Mouse (Mus musculus) bone marrow macrophage, adult 2 months (primary cell): Measurements from ENCODE around the gene Gspt1. TPM values are rescaled to one million over a fixed set of nuclear protein-coding genes. Genes with fewer than 3 reads are reported as not detected.

Source experiments
- H3K27ac ChIP-seq: 2 replicates; pipeline ENCODE4 v1.5.1; 2012; ENCODE audit warnings: low read depth, low read length; ENCODE audit not compliant: insufficient read depth
- H3K4me1 ChIP-seq: 2 replicates; pipeline ENCODE4 v1.6.1; 2012; ENCODE audit warnings: low read length; ENCODE audit not compliant: control insufficient read depth, insufficient read depth
- H3K4me3 ChIP-seq: 2 replicates; pipeline ENCODE4 v1.5.1; 2012; ENCODE audit warnings: mild to moderate bottlenecking, low read length, moderate library complexity; ENCODE audit not compliant: insufficient read depth
- CTCF ChIP-seq: IDR thresholded peaks from 2 replicates; pipeline ENCODE4 v1.5.1; 2012; ENCODE audit warnings: low read depth, mild to moderate bottlenecking, low read length, moderate library complexity
- POLR2A ChIP-seq: IDR thresholded peaks from 2 replicates; pipeline ENCODE4 v1.6.1; 2012; ENCODE audit warnings: mild to moderate bottlenecking, low read depth, low read length, borderline replicate concordance
- polyA plus RNA-seq: library from polyadenylated mRNA; stranded (reverse); fragments of >200 nt; gene quantifications from 2 replicates; pipeline ENCODE4 v1.2.4, GENCODE M21; 2012; ENCODE audit not compliant: missing spikeins, insufficient read depth, insufficient read length

Gene Gspt1
- polyA plus RNA-seq, 1 experiment, result 91.6 TPM

DNA sequence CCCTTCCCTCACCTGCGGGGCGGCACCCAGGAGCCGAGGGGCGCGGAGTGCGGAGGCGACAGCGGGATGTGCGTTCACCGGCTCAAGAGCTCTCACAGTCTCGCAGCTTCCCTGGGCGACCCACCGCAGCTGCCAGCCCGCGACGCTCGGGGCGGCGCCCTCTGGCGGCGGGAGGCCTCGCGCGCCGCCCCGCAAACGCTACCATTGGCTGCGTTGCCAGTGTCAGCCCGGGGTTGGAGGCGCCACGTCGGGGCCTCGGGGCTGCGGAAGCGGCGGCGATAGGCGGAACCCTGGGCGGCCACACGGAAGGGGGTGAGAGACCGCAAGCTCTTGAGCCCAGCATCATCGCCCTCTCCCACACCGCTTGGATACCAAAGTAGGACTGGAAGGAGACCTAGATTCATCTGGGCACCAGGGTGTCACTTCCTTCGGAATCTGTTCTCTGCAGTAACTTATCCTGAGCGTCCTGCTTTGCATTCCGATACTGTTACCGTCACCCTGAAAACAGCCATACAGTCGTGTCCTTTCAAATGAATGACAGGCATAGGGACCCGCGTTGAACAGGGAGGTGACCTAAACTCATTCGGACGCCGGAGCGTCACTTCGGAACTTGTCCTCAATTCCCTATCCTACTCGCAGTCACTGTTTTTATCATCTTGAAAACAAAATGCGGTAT is 77.8 kb downstream of the Gspt1 start, which contains the start of gene Zc3h7a:
Gene Zc3h7a, minus strand, starts transcription at position 186 of the 676 bp plus-strand sequence.
- Histone ChIP-seq H3K4me1 (peaks cover 35% of the 10 kb centered on the region), H3K27ac (peak within 1 kb of the TSS; percentile 80)
- TF ChIP-seq POLR2A, result no peak
- 0 out of 2 replicates have a peak, but pooled peaks have one; percentile 22 for TF ChIP-seq CTCF

DNA sequence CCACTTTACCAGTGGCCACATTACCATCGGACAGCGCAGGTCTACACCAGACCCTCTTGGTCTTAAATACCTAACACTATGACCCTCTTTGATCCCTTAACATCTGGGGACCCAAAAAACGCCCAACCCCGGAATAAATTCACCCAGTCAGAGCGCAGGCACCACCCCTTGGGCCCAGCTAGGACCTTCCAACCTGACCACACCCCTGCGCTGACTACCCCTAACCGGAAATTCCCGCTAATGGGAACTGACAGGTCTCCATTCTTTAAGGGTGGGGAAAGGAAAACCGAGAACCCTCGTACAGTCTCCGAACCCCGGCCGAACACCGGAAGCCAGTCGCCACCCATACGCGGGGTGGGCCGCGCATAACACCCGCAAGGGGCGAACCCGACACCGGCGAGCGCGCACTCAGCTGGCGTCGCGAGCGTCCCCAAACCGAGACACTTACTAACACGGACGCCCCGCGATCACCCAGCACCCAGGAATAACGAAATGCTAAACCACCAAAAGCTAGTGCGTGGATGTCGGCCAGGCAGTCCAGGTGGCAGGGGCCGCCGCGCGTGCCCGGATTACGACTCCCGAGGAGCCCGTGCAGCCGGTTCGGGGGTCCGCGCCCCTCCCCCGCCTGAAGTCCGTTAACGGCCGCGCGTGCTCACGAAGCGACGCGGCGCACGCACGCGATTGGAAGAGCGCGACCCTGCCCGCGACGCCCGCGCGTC is 78.5 kb downstream of the Gspt1 start:
- TF ChIP-seq POLR2A (no peak), CTCF (no peak)
- H3K4me1 ChIP-seq, result peaks cover 41% of the 10 kb centered on the region
- H3K4me3 ChIP-seq, result peak overlapping the region; percentile 86
- peak overlapping the region; percentile 80 for H3K27ac ChIP-seq

More for the DNA sequence above, 77.8 kb downstream of the Gspt1 start, which contains the start of gene Zc3h7a:
- peak within 1 kb of the TSS; percentile 86 for H3K4me3 ChIP-seq

DNA sequence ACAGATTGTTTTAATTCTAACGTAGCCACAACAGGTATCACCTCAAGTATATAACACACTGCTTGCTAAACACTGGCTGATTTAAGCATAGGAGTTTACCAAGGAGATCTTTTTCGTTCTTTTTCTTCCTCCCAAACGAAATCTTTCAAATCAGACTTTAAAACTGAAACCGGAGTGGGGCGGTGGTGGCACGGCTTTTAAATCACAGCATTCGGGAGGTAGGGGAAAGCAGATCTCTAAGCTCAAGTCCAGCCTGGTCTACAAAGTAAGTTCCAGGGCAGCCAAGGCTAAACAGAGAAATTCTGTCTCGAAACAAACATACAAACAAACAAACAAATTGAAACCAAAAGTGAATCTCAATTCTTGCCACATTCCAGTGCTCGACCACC is 79.0 kb downstream of the Gspt1 start:
- Histone ChIP-seq H3K27ac (peak overlapping the region; percentile 80), H3K4me3 (peak overlapping the region; percentile 86), H3K4me1 (peaks cover 43% of the 10 kb centered on the region)
- no peak for TF ChIP-seq CTCF
- TF ChIP-seq POLR2A, result no peak

DNA sequence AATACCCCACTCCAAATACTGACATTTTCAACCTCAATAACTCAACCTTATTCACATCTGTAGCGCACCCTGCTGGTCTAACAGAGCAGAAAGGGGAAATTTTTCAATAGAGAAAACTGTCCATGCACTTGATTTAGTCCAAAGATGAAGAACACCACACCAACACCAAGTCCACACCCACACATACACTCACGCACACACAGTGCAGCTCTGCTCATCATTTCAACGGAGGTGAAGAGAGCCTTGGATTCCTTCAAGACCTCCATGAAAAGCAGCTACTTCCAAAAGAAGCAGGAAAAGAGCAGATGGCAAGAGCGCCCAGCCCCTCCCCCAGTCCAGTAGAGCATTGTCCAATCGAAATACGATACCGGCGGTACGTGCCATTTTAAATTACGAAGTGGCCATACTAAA is 79.4 kb downstream of the Gspt1 start:
- Histone ChIP-seq H3K27ac (peak overlapping the region; percentile 80; the same call in 1 of the 2 replicates), H3K4me1 (peaks cover 43% of the 10 kb centered on the region), H3K4me3 (peak overlapping the region; percentile 86)
- no peak for TF ChIP-seq CTCF
- no peak for TF ChIP-seq POLR2A

DNA sequence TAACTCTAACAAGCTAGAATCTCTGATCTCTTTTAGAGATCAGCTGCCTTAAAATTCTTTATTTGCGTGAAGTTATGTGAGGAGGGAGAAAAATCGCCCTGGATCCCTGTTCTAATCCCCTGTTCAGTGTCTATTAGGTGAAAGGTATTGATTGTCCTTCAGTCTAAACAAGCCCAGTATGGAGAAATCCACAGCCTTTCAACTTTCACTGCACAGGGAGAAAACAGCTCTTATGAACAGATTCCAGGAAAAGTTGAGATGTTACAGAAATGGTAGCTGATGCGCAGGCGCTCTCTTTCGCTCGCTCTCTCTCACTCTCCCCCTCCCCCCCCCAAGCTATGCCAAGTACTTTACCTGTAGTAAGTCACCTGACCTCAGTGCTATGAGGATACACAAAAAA is 82.4 kb downstream of the Gspt1 start:
- H3K4me3 ChIP-seq, result no peak overlapping the region
- no peak overlapping the region for H3K27ac ChIP-seq
- H3K4me1 ChIP-seq, result peaks cover 35% of the 10 kb centered on the region
- TF ChIP-seq POLR2A (no peak), CTCF (no peak)

Other genes starting within 250 kb of the Gspt1 start
- 0.73 and 1.2 TPM in 2 replicates for gene Snn, start 193.4 kb downstream of the Gspt1 start, polyA plus RNA-seq
- 218 and 241 TPM in 2 replicates for gene Litaf, start 188.2 kb downstream of the Gspt1 start, polyA plus RNA-seq
- gene Txndc11, start 119.7 kb downstream of the Gspt1 start, polyA plus RNA-seq, result 14.5 and 15.5 TPM in 2 replicates
- 202 and 221 TPM in 2 replicates for gene Zc3h7a, start 77.9 kb downstream of the Gspt1 start, polyA plus RNA-seq
- gene Rsl1d1, start 51.0 kb downstream of the Gspt1 start, polyA plus RNA-seq, result 51.3 and 53.4 TPM in 2 replicates
- 1.1 and 1.3 TPM in 2 replicates for gene Tnfrsf17, start 59.5 kb upstream of the Gspt1 start, polyA plus RNA-seq
- 24.3 and 27.7 TPM in 2 replicates for gene Snx29, start 68.6 kb upstream of the Gspt1 start, polyA plus RNA-seq